Mouse (Mus musculus): ENCODE measurements around the gene Fbn1. TPM values are rescaled to one million over a fixed set of nuclear protein-coding genes. Genes with fewer than 3 reads are reported as not detected.

Fbn1 gene
- polyA plus RNA-seq (2012; rRNA removed): 1.6 and 1.7 TPM in 2 replicates

DNA sequence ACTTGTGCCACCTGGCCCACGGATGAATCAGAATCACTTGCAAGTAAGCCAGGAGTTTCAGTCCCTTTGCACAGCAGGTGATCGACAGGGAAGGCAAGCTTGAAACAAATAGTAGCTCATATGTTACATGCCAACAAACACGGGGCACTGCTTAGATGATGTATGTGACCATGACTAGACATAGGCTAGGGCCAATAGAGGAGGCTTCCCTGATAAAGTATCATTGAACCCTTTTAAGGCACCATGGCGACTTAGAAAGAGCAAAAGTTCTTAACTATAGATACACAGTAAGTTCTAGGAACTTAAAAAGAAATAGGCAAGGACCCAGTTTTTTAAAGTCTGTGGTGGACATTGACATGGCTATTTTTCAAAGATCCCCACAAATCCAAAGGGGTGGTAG, at the start of gene Fbn1:
Gene Fbn1 (minus strand): TSS at position 101 of the 400 bp plus-strand sequence.

DNA sequence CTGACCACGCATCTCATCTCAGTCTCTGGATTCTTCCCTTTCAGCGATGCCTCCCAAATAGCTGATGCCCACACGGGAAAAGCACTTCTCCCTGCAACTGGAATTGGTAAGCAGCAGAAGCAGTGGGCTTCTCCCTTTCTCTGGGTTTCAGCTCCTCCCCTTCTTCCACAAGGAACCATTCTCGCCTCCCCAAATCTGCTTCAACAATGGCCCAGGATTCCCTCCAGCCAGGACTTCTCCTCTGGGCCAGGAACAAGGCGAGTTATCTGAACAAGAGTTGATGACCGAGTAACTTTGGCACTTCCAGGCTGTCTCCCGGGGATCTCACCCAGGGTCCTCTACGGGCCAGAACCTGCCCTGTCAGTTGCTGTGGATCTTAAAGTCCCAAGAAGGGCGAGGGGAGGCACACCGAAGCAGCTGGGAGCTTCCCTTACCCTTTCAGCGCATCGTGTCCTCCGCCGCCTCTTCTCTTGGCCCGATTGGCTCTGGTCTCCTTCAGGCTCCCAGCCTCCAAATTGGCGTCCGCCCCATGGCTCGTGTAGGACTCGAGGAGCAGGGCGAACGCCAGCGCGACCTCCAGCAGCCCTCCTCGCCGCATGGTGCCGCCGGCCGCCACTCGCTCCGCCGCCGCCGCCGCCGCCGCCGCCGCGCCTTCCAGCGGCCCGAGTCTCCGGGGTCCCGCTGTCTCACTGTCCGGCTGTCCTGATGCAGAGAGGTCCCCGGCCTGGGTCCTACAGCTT, 2.6 kb downstream of the Fbn1 start, which contains the start of gene Gm9913:
Gene Gm9913 (plus strand): TSS at position 84 of the 740 bp plus-strand sequence.

Other genes starting within 250 kb of the Fbn1 start
- 0.01 TPM in 2 replicates for gene Gm9913, start 2.9 kb downstream of the Fbn1 start, polyA plus RNA-seq (2012; rRNA removed)
- gene Cep152, start 117.1 kb upstream of the Fbn1 start, polyA plus RNA-seq (2012; rRNA removed): 3.2 and 3.3 TPM in 2 replicates
- 23.0 and 25.0 TPM in 2 replicates for gene Eid1, start 165.1 kb upstream of the Fbn1 start, polyA plus RNA-seq (2012; rRNA removed)
- gene Shc4, start 216.2 kb upstream of the Fbn1 start, polyA plus RNA-seq (2012; rRNA removed): 0.57 and 0.62 TPM in 2 replicates